Mouse (Mus musculus) ES-Bruce4 (cell line): ENCODE results near the gene Cwc25. TPM values are rescaled to one million over a fixed set of nuclear protein-coding genes. Genes with fewer than 3 reads are reported as not detected.
"Not testable (repeated sequence)": the region's sequence is repeated elsewhere in the genome, so short reads cannot be mapped to it uniquely, and the experiment has no call there.

Experiments
- H3K27ac ChIP-seq: 2 replicates; pipeline ENCODE4 v1.5.1; 2012; ENCODE audit warnings: low read length, inconsistent platforms; ENCODE audit not compliant: insufficient read depth
- H3K27me3 ChIP-seq: 2 replicates; pipeline ENCODE4 v1.6.1; 2012; ENCODE audit warnings: mild to moderate bottlenecking, low read length, inconsistent platforms; ENCODE audit not compliant: control insufficient read depth, poor library complexity, insufficient read depth, severe bottlenecking
- H3K36me3 ChIP-seq: 2 replicates; pipeline ENCODE4 v1.6.1; 2012; ENCODE audit warnings: inconsistent platforms, mild to moderate bottlenecking, low read length, moderate library complexity; ENCODE audit not compliant: control insufficient read depth, poor library complexity, insufficient read depth, severe bottlenecking
- H3K4me1 ChIP-seq: one replicate; pipeline ENCODE4 v1.8.1; 2011; ENCODE audit warnings: low read length; ENCODE audit not compliant: control insufficient read depth, insufficient read depth
- H3K4me3 ChIP-seq: 2 replicates; pipeline ENCODE4 v1.5.1; 2011; ENCODE audit warnings: low read depth, mild to moderate bottlenecking, low read length
- H3K9ac ChIP-seq: 2 replicates; pipeline ENCODE4 v1.6.1; 2012; ENCODE audit warnings: low read depth, mild to moderate bottlenecking, inconsistent platforms; ENCODE audit not compliant: poor library complexity, severe bottlenecking
- H3K9me3 ChIP-seq: replicated peaks from 2 replicates; pipeline ENCODE4 v1.6.1; 2012; ENCODE audit warnings: mild to moderate bottlenecking, low read length, inconsistent platforms; ENCODE audit not compliant: control insufficient read depth, poor library complexity, insufficient read depth, severe bottlenecking
- CTCF ChIP-seq: IDR thresholded peaks from one replicate; pipeline ENCODE4 v1.8.1; 2011; ENCODE audit warnings: low read depth, low read length
- EP300 ChIP-seq: IDR thresholded peaks from 2 replicates; pipeline ENCODE4 v1.6.1; 2011; ENCODE audit warnings: low read depth, low read length; ENCODE audit not compliant: insufficient read depth
- POLR2A ChIP-seq: IDR thresholded peaks from one replicate; pipeline ENCODE4 v1.8.1; 2011; ENCODE audit warnings: low read length; ENCODE audit not compliant: insufficient read depth
- polyA plus RNA-seq: library from polyadenylated mRNA; stranded (reverse); fragments of >200 nt; gene quantifications from 2 replicates; pipeline ENCODE4 v1.2.4, GENCODE M21; 2011; ENCODE audit warnings: low read depth; ENCODE audit not compliant: missing spikeins, insufficient read depth, insufficient read length

Gene Cwc25
- polyA plus RNA-seq, 1 experiment = 14.5 TPM

DNA sequence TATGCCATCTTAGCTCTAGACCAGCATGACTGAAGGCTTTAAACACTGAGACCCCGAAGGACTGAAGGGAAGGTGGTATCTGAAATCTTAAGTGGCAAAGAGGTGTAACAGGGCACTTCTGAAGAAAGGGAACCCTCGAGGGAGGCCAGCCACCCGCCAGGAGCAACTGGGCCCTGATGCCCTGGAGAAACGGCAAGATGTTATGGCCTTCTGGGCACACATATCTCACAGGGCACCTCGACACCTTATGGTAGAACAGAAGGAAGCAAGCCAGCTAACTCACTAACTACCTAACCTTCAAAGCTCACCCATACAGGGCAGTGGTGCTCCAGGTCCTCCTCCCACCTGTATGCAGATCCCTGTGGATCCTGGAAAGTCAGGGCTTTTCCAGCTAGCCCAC lies 24.2 kb downstream of the Cwc25 start:
- Histone ChIP-seq H3K9ac (no peak overlapping the region), H3K4me1 (peaks cover 3% of the 10 kb centered on the region), H3K9me3 (no peaks in the 10 kb centered on the region), H3K4me3 (no peak overlapping the region), H3K36me3 (peaks cover 8% of the 10 kb centered on the region), H3K27ac (no peak overlapping the region), H3K27me3 (no peaks in the 10 kb centered on the region)
- TF ChIP-seq CTCF (no peak), EP300 (no peak), POLR2A (no peak)

- no peak overlapping the region for H3K27ac ChIP-seq
- no peaks in the 10 kb centered on the region for H3K36me3 ChIP-seq
- H3K9ac ChIP-seq = no peak overlapping the region
Measured at GRCm38 (mm10) chr11:97740190-97740589, 26.2 kb downstream of the Cwc25 start.

GRCm38 (mm10) chr11:97739155-97739554 lies 27.2 kb downstream of the Cwc25 start:
- no peak overlapping the region for H3K9ac ChIP-seq
- no peak overlapping the region for H3K4me3 ChIP-seq
- no peak overlapping the region for H3K27ac ChIP-seq
- TF ChIP-seq EP300 (no peak), POLR2A (no peak), CTCF (no peak)
- H3K27me3 ChIP-seq = no peaks in the 10 kb centered on the region
- H3K36me3 ChIP-seq = no peaks in the 10 kb centered on the region
- peaks cover 3% of the 10 kb centered on the region for H3K4me1 ChIP-seq
- no peaks in the 10 kb centered on the region for H3K9me3 ChIP-seq

More at GRCm38 (mm10) chr11:97740190-97740589, 26.2 kb downstream of the Cwc25 start:
- H3K4me1 ChIP-seq = peaks cover 3% of the 10 kb centered on the region
- no peaks in the 10 kb centered on the region for H3K27me3 ChIP-seq
- no peak overlapping the region for H3K4me3 ChIP-seq
- H3K9me3 ChIP-seq = no peaks in the 10 kb centered on the region
- TF ChIP-seq POLR2A (no peak), CTCF (no peak), EP300 (no peak)

DNA sequence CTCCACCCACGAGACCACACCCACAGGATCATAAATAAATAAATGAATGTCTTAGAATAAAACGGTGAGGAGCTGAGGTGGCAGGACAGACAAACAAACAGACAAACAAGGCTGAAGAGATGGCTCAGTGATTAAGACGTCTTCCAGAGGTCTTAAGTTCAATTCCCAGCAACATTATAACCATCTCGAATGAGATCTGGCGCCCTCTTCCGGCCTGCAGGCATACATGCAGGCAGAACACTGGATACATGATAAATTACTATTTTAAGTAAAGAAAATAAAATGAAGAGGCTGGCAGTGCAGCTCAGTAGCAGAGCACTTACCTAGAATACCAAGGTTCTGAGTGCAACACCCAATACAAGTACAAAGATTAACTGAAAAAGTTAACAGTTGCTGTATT lies 27.7 kb downstream of the Cwc25 start:
- no peak overlapping the region for H3K27ac ChIP-seq
- peaks cover 3% of the 10 kb centered on the region for H3K4me1 ChIP-seq
- H3K9me3 ChIP-seq = no peaks in the 10 kb centered on the region
- no peaks in the 10 kb centered on the region for H3K36me3 ChIP-seq
- no peak for TF ChIP-seq POLR2A
- TF ChIP-seq EP300 = no peak
- TF ChIP-seq CTCF = peak; percentile 68
- no peak overlapping the region for H3K9ac ChIP-seq
- no peaks in the 10 kb centered on the region for H3K27me3 ChIP-seq
- no peak overlapping the region for H3K4me3 ChIP-seq

DNA sequence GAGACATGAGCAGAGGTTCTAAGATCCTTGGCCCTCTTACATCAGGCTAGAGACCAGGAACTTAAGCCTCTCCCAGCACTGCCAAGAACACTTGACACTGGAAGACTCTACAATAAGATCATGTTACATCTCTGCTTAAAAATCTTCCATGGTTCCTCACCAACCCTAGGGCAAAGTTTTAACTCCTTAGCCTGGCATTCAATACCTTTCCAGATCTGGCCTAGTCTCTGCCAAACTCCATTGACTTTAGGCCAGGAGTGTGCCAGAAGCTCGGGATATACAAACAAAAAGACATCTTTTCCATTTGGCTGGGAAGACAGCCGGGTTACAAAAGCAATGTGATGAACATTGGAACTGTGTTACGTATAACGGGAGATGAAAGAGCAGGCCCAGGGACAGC lies 28.8 kb downstream of the Cwc25 start:
- H3K9ac ChIP-seq = no peak overlapping the region
- TF ChIP-seq EP300 (no peak), POLR2A (no peak), CTCF (no peak)

DNA sequence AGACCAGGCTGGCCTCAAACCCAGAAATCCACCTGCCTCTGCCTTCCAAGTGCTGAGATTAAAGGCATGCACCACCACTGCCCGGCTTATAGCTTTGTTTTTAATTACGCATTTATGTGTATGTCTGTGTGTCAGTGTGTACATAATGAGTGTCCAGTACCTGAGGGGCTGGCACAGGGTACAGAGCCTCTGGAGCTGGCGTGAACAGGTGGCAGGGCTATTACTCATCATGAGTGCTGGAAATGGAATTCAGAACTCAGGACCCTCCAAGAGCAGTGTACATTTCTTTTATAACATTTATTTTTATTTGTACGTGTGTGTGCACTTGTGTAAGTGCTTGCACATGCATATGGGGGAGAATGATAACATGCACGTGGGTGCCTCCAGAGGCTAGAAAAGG lies 29.7 kb downstream of the Cwc25 start:
- no peaks in the 10 kb centered on the region for H3K27me3 ChIP-seq
- H3K9me3 ChIP-seq = no peaks in the 10 kb centered on the region
- peaks cover 2% of the 10 kb centered on the region; the same call in 1 of the 2 replicates for H3K36me3 ChIP-seq
- no peak overlapping the region for H3K27ac ChIP-seq
- H3K9ac ChIP-seq = no peak overlapping the region
- no peak overlapping the region for H3K4me3 ChIP-seq
- TF ChIP-seq POLR2A = no peak
- no peak for TF ChIP-seq CTCF
- no peak for TF ChIP-seq EP300
- H3K4me1 ChIP-seq = peaks cover 5% of the 10 kb centered on the region

More for the DNA sequence above, 28.8 kb downstream of the Cwc25 start:
- H3K36me3 ChIP-seq = no peaks in the 10 kb centered on the region
- H3K27me3 ChIP-seq = no peaks in the 10 kb centered on the region
- H3K4me1 ChIP-seq = peaks cover 6% of the 10 kb centered on the region
- H3K4me3 ChIP-seq = no peak overlapping the region
- no peaks in the 10 kb centered on the region for H3K9me3 ChIP-seq
- no peak overlapping the region for H3K27ac ChIP-seq

- not testable (repeated sequence) for H3K27ac ChIP-seq, H3K9me3 ChIP-seq, H3K27me3 ChIP-seq, H3K4me1 ChIP-seq, H3K4me3 ChIP-seq, H3K36me3 ChIP-seq, H3K9ac ChIP-seq
Measured at GRCm38 (mm10) chr11:97734810-97735209, 31.5 kb downstream of the Cwc25 start.
